Mouse (Mus musculus): ENCODE data around the gene Krt5.
"Not testable (repeated sequence)": the region's sequence is repeated elsewhere in the genome, so short reads cannot be mapped to it uniquely, and the experiment has no call there.

Gene Krt5

DNA sequence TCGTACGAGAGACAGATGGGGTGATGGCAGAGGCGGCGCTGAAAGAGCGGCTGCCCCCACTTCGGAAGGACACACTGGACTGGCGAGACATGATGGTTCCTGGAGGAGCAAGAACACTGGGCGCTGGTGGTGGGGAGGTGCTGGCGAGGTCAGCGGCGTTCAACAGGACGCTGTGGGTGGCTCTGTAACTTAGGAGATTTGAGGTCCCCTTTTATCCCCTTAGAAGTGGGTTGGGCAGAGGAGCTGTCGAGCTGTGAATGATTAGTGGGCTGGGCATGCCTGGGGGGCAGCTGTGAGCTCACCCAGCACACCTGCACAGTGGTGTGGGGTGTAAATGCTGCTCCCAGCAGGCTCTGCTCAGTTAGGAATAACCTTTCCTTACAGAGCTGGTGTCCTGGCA lies at the start of gene Krt5:
Krt5 (minus strand) TSS at position 179 of the 400 bp plus-strand sequence.
- no peak for DNase-seq (ENCODE audit: low spot score in 2 of 2)

- DNase-seq (ENCODE audit: low spot score in 2 of 2), result no peak
These were observed 30.0 kb upstream of the Krt5 start, which contains the start of gene Krt71 for GRCm38 (mm10) chr15:101742711-101743110. Gene Krt71, minus strand, starts transcription at chr15:101743109.

DNA sequence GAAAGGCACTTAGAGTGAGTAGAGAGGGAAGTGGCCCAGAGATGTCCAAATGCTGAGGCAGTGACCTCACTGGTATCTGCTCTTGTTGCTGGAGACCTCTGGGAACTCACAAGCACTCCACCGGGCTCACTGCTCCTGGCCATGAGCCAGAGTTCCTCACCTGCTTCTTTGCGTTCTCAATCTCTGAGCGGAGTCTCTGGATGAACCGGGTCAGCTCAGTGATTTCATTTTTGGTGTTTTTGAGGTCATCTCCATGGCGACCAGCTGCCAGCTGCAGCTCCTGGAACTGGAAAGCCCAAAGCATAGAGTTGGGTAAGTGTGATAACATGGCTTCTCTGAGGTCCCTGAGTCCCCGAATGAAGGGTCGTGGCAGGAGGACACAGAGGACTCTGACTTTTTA lies 25.1 kb upstream of the Krt5 start:
- DNase-seq (ENCODE audit: low spot score in 2 of 2), result no peak

DNA sequence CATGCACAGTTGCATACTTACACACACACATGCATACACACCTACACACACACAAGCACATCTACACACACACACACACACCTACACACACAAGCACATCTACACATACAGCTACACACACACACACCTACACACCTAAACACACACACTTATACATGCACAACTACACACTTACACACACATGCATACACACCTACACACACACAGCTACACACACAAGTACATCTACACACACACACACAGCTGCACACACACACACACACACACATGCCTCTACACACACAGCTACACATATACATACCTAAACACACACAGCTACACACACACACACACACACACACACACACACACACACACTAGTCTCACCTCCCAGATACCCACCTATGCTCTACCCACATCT lies 18.0 kb upstream of the Krt5 start:
- DNase-seq (ENCODE audit: low spot score in 2 of 2), result no peak

DNA sequence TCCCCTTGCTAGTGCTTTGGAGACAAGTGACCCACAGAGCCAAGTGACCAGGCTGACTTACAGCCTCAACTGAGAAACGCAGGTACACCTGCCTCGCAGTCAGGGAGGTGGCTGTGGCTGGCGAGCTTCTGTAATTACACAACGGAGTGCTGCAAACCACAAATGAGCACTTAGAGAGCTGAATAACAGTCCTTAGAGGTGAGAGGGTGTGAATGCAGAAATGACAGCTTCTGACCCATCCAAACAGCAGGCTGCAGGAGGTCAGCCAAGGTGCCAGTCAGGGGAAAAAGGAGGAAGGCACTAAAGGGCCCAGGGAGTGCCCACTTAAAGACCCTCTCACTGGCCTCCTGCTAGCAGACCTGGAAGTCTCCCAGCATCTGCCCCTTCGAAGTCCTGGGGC lies 12.0 kb upstream of the Krt5 start:
- DNase-seq (ENCODE audit: low spot score in 2 of 2), result no peak

DNA sequence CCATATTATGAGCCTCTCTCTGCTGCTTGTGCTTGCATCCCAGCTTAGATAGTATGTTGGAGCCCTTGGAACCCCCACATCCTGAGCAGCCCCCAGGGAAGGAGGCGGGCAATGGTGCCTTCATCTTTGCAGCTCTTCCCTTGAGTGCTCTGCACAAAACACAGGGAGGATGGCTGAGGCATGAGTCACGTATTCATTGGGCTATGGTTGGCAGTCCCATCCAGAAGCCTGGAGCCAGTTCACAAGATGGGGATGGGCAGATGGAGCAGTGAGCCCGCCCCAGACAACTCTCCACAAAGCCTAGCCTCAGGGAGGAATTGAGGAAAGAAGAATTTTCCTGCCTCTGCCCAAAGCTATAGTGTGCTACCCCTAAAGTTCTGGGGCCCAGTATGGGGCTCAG lies 3.1 kb upstream of the Krt5 start:
- no peak for DNase-seq (ENCODE audit: low spot score in 2 of 2)

DNA sequence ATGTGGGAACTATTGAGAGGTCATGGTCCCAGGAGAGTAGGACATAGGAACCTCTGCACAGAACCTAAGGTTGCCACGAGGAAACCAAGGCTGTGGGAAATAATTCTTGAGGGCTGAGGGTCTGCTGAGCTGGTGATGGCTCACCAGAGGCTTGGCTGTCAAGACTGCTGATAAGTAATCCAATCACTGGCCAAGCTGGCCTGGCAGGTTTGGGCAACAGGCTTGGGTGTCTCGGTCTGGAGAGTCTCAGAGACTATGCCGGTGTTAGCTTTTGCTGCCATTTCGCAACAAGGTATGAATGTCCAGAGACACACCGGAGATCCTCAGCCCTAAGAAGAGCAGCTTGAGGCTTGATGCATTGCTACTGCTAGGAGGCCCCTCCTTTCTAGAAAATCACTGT lies 1.7 kb upstream of the Krt5 start:
- no peak for DNase-seq (ENCODE audit: low spot score in 2 of 2)

- DNase-seq (ENCODE audit: low spot score in 2 of 2), result no peak
These were observed 1.0 kb upstream of the Krt5 start for GRCm38 (mm10) chr15:101713731-101714130.

- DNase-seq (ENCODE audit: low spot score in 2 of 2), result no peak
These were observed 4.0 kb downstream of the Krt5 start for GRCm38 (mm10) chr15:101708683-101709082.

DNA sequence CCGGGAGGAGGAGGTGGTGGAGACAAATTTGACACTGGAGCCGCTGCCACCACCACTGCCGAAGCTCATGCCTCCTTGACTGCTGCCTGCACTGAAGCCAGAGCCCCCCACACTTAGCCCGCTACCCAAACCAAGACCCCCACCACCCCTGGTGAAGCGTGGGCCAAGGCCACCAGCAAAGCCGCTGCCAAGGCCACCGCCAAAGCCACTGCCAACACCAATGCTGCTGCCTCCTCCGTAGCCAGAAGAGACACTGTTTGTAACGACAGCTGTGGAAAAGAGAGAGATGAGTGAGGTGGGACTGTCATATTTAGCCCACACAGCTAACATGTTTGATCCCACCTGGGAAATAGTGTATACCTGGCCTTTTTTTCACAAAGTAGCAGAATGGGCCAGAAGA lies 5.2 kb downstream of the Krt5 start:
- DNase-seq (ENCODE audit: low spot score in 2 of 2), result no peak

DNA sequence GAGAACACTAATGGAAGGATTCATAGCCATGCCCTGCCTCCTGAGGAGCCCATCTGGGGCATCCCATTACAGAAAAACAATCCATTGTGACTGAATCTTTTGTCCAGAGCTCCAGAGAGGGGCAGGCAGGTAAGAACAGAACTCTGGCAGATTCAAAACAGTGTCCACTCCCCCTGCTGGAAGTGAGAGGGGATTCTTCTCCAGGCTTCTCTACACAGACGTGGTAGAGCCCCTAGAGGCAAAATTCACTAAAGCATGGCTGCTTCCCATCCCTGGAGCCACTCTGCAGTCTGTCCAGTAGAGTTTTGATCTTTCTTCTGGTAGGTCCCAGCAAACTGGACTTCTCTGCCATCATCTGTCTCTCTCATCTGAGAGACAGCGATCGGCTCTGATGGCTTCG lies 8.6 kb downstream of the Krt5 start:
- DNase-seq (ENCODE audit: low spot score in 2 of 2), result no peak

GRCm38 (mm10) chr15:101702380-101702779 lies 10.3 kb downstream of the Krt5 start:
- no peak for DNase-seq (ENCODE audit: low spot score in 2 of 2)

- DNase-seq (ENCODE audit: low spot score in 2 of 2), result no peak
These were observed 12.8 kb downstream of the Krt5 start for GRCm38 (mm10) chr15:101699866-101700265.

GRCm38 (mm10) chr15:101699192-101699591 lies 13.5 kb downstream of the Krt5 start:
- no peak for DNase-seq (ENCODE audit: low spot score in 2 of 2)

- DNase-seq (ENCODE audit: low spot score in 2 of 2), result no peak
These were observed 15.1 kb downstream of the Krt5 start for GRCm38 (mm10) chr15:101697326-101698188.

GRCm38 (mm10) chr15:101694207-101694606 lies 18.5 kb downstream of the Krt5 start, which contains the start of gene Krt6a:
Gene Krt6a, minus strand, starts transcription at chr15:101694307.
- DNase-seq (ENCODE audit: low spot score in 2 of 2), result no peak

- not testable (repeated sequence) for DNase-seq (ENCODE audit: low spot score in 2 of 2)
These were observed 22.2 kb downstream of the Krt5 start for GRCm38 (mm10) chr15:101690460-101690859.

DNA sequence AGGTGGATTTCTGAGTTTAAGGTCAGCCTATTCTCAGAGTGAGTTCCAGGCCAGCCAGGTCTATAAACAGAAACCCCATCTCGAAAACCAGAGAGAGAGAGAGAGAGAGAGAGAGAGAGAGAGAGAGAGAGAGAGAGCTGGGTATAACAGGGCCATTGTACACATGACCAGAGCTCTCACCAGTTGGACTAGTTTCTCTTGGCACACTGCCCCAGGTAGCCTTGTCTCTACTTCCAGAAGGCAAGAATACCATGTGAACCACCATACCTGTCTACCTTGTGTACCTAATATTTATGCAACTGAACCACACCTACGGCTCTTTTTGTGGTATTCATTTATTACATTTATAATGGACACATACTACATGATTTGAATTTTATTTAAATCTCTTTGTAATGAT lies 24.5 kb downstream of the Krt5 start:
- DNase-seq (ENCODE audit: low spot score in 2 of 2), result no peak

GRCm38 (mm10) chr15:101680187-101680586 lies 32.5 kb downstream of the Krt5 start, which contains the start of gene Krt6b:
Gene Krt6b, minus strand, starts transcription at chr15:101680287.
- no peak for DNase-seq (ENCODE audit: low spot score in 2 of 2)

GRCm38 (mm10) chr15:101675978-101676377 lies 36.7 kb downstream of the Krt5 start:
- DNase-seq (ENCODE audit: low spot score in 2 of 2), result no peak
